Mouse (Mus musculus) midbrain, embryonic 16.5 days (tissue): ENCODE measurements around the gene Ntn3. TPM values are rescaled to one million over a fixed set of nuclear protein-coding genes. Genes with fewer than 3 reads are reported as not detected.

Source experiments
- ATAC-seq: fragments of 200-750 bp; cut with Nextera tagmentation; 2 replicates; pipeline ENCODE4 v1.8.0; 2017; ENCODE audit warnings: moderate TSS enrichment
- H3K27ac ChIP-seq: fragments of 300-500 bp; sonication (generic); 2 replicates; pipeline ENCODE4 v1.5.1; 2014; ENCODE audit warnings: mild to moderate bottlenecking, low read length, mixed read lengths
- H3K27me3 ChIP-seq: fragments of 300-500 bp; sonication (generic); 2 replicates; pipeline ENCODE4 v1.6.1; 2014; ENCODE audit warnings: low read depth, low read length, mixed read lengths; ENCODE audit not compliant: control insufficient read depth, insufficient read depth
- H3K36me3 ChIP-seq: fragments of 300-500 bp; sonication (generic); 2 replicates; pipeline ENCODE4 v1.6.1; 2014; ENCODE audit warnings: mild to moderate bottlenecking, low read length, moderate library complexity, mixed read lengths; ENCODE audit not compliant: control insufficient read depth, insufficient read depth
- H3K4me1 ChIP-seq: fragments of 300-500 bp; sonication (generic); 2 replicates; pipeline ENCODE4 v1.6.1; 2014; ENCODE audit warnings: mild to moderate bottlenecking, low read length, mixed read lengths; ENCODE audit not compliant: control insufficient read depth, insufficient read depth
- H3K4me2 ChIP-seq: fragments of 300-500 bp; sonication (generic); 2 replicates; pipeline ENCODE4 v1.6.1; 2014; ENCODE audit warnings: mild to moderate bottlenecking, low read length, mixed read lengths
- H3K4me3 ChIP-seq: fragments of 300-500 bp; sonication (generic); 2 replicates; pipeline ENCODE4 v1.5.1; 2014; ENCODE audit warnings: low read depth, mild to moderate bottlenecking, low read length, moderate library complexity, mixed read lengths
- H3K9ac ChIP-seq: fragments of 300-500 bp; sonication (generic); 2 replicates; pipeline ENCODE4 v1.6.1; 2014; ENCODE audit warnings: low read depth, low read length, mixed read lengths
- H3K9me3 ChIP-seq: fragments of 300-500 bp; sonication (generic); replicated peaks from 2 replicates; pipeline ENCODE4 v1.6.1; 2014; ENCODE audit warnings: mild to moderate bottlenecking, low read length, mixed read lengths; ENCODE audit not compliant: control insufficient read depth, poor library complexity, severe bottlenecking
- WGBS: fragments of 180-500 bp; shearing (Covaris S2); extraction: QIAGEN DNeasy Blood & Tissue Kit; methylation state at CpG from one replicate; pipeline ENCODE4 v1.1.7; 2014; 5-methylcytosine and 5-hydroxymethylcytosine counted together
- polyA plus RNA-seq: library from polyadenylated mRNA; unstranded; fragments of >200 nt; fragmentation: Nextera tagmentation; extraction: Ambion mirVana; gene quantifications from 2 replicates; pipeline ENCODE4 v1.2.1, GENCODE M21; 2015

The Ntn3 gene
- polyA plus RNA-seq, 1 experiment from 2014 or later = 4.4 TPM

DNA sequence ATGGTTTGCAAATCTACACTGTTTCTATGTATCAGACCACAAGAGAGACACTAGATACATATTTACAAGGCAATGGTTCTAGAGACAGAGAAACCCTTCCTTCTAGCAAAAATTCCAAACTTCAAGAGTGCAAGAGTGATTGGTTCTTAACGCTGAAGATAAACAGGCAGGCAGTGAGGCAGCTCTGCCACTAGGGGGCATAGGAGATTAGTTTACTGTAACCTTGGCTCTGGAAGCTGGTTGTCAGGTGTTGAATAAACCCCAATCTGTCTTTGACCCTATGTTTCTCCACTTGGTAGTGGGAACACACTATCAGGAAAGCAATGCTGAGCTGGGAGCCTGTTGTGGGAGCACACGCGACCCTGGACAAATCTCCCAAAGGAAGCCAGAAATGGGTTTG lies 35.9 kb downstream of the Ntn3 start:
- no peak overlapping the region for H3K4me3 ChIP-seq
- H3K9me3 ChIP-seq = no peaks in the 10 kb centered on the region
- ATAC-seq = no peak
- H3K36me3 ChIP-seq = no peaks in the 10 kb centered on the region
- H3K9ac ChIP-seq = no peak overlapping the region
- H3K4me1 ChIP-seq = peaks cover 8% of the 10 kb centered on the region
- H3K27me3 ChIP-seq = no peaks in the 10 kb centered on the region
- H3K4me2 ChIP-seq = no peak overlapping the region
- H3K27ac ChIP-seq = no peak overlapping the region
- 4% methylated on average over 3 of the region's 3 CpGs for WGBS

DNA sequence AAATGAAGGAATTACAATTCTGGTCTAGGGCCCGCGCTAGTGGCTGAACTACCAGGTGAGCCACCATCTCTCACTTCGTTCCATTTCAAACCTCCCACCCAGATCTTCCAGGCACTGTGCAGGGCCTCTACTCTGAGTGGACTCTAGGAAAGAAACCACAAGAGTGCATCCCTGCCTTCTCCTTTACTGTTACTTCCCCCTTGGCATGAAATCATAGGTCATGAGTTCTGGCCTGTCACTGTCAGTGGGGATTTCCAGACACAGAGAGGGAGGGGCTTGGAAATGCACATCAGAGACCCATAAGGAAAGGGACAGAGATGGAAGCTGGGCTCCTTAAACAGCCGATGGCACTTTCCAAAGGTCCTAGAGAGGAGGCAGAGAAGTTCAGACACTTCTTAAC lies 37.6 kb downstream of the Ntn3 start:
- no peaks in the 10 kb centered on the region for H3K36me3 ChIP-seq
- H3K9ac ChIP-seq = no peak overlapping the region
- no peak overlapping the region for H3K4me2 ChIP-seq
- no peak overlapping the region for H3K4me3 ChIP-seq
- WGBS = 87% methylated on average over 4 of the region's 4 CpGs
- H3K27ac ChIP-seq = no peak overlapping the region
- peaks cover 25% of the 10 kb centered on the region for H3K4me1 ChIP-seq
- no peaks in the 10 kb centered on the region for H3K27me3 ChIP-seq
- no peak for ATAC-seq
- no peaks in the 10 kb centered on the region for H3K9me3 ChIP-seq

DNA sequence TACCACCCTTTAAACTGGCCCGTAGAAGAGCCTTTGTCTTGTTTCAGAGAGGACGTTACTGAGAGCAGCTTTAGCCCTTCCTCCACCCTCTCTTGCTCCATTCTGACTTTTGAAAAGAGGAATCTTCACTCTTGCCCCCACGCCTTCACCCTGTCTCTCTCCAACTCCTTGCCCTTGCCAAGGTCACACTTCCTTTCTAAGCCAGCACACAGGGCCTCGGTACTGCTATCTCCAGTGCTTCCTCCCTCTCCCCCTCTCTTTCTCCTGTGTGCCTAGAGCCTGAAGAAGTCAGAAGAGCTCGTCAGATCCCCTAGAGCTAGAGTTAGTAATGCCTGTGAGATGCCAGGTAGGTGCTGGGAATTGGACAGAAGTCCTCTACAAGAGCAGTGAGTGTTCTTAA lies 38.6 kb downstream of the Ntn3 start:
- no peak for ATAC-seq
- 89% methylated on average over 5 of the region's 5 CpGs for WGBS
- Histone ChIP-seq H3K9ac (no peak overlapping the region), H3K4me3 (no peak overlapping the region), H3K36me3 (no peaks in the 10 kb centered on the region), H3K27ac (no peak overlapping the region), H3K9me3 (no peaks in the 10 kb centered on the region), H3K27me3 (no peaks in the 10 kb centered on the region), H3K4me2 (no peak overlapping the region), H3K4me1 (peaks cover 29% of the 10 kb centered on the region)

DNA sequence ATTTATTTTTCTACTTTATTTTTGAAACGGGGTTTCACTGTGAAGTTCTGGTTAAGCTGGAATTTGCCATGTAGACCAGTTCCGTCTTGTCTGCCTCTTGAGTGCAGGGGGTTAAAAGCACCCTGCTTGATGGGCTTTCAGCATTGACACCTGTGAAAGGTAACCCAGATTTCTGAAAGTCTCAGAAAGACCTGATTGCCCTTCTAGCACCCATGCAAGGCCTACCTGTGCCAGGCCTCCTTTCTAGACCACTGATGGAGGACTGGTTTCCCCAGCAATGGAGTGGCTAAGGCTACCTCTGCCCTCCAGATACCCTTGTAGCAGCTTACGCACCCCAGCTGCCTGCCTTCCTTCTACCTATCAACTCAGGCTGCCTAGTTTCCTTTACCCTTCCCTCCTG lies 39.2 kb downstream of the Ntn3 start:
- H3K4me2 ChIP-seq = peak overlapping the region; percentile 82

DNA sequence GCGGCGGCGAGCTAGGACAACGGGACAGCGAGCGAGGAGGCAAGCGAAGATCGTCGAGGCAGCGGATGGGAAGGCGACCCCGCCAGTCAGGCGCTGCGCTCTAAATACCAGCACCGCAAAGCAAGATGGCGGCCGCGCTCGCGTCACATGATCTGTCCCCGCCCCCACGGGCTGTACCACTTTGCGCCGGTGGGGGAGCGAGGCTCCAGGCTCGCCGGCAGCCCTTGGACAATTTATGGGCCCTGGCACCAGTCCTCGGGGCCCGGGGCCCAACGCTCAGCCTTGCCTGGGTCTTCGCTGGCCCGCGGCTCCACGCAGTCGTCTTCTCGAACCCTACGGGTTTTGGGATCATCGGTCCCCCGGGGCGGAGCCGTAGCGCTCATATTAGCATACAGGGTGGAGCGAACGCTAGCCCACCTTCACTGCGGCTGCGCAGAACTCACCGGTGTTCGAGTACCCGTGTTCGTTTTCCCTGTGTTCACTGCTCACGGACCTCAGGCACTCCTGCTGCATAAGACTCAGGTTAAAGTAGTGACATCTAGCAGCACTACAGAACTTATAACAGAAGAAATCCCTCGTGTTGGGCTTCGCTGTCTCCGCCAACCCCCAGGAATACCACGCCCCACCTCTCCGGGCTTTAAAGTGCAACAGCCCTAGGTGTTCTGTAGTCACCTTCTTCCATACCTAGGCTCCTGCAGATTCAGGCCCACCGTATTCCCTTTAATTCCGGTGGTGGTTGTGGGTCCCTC lies 39.8 kb downstream of the Ntn3 start, which contains the start of gene Atp6v0c:
Gene Atp6v0c, minus strand, starts transcription at position 386 of the 749 bp plus-strand sequence.
- under 1% methylated on average over 58 of the region's 58 CpGs for WGBS

More for the DNA sequence above, 39.2 kb downstream of the Ntn3 start:
- Histone ChIP-seq H3K27me3 (no peaks in the 10 kb centered on the region), H3K9me3 (no peaks in the 10 kb centered on the region), H3K4me1 (peaks cover 29% of the 10 kb centered on the region), H3K4me3 (peak overlapping the region; percentile 75), H3K36me3 (no peaks in the 10 kb centered on the region), H3K27ac (peak overlapping the region; percentile 99), H3K9ac (peak overlapping the region; percentile 90)
- WGBS = 65% methylated on average over 3 of the region's 3 CpGs
- no peak for ATAC-seq

DNA sequence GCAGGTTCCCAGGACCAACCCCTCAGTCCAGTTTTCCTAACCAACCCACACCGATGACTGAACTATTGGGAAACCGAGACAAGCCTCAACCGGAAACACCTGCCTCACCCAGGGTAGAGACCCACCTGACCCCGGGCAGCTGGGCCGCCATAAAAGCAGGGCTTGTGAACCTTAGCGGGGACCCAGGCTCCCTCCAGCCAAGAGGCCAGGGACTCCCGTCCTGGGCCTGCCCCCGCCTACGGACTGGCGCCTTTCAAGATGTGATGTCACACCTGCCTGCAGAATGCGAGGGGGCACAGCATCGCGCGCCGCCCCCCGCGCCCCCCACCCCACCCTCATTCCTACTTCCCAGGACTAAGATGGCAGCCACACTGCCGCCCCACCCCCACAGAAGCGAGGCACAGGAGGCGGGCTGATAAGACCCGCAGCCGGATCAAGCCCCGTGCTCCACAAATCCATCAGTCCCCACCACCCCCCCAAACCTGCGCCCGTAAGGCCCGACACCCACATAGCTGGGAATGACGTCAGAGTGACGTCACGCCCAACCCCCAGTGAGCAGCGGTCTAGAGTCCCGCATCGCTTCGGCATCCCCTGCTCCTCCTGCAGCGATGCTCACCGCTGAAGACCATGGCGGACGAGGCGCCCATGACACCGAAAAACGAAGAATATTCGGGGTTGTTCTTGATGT lies 40.6 kb downstream of the Ntn3 start:
- Histone ChIP-seq H3K36me3 (no peaks in the 10 kb centered on the region), H3K27me3 (no peaks in the 10 kb centered on the region), H3K4me1 (peaks cover 29% of the 10 kb centered on the region), H3K4me2 (peak overlapping the region; percentile 82), H3K4me3 (peak overlapping the region; percentile 75), H3K27ac (peak overlapping the region; percentile 99), H3K9ac (peak overlapping the region; percentile 90), H3K9me3 (no peaks in the 10 kb centered on the region)
- WGBS = under 1% methylated on average over 40 of the region's 41 CpGs
- peak; percentile 63 for ATAC-seq

More for the DNA sequence above, 39.8 kb downstream of the Ntn3 start, which contains the start of gene Atp6v0c:
- Histone ChIP-seq H3K4me2 (peak within 1 kb of the TSS; percentile 82), H3K27ac (peak within 1 kb of the TSS; percentile 99), H3K4me1 (peaks cover 29% of the 10 kb centered on the region), H3K4me3 (peak within 1 kb of the TSS; percentile 75), H3K9ac (peak within 1 kb of the TSS; percentile 90), H3K36me3 (no peaks in the 10 kb centered on the region), H3K27me3 (no peaks in the 10 kb centered on the region), H3K9me3 (no peaks in the 10 kb centered on the region)
- ATAC-seq = peak; percentile 85

DNA sequence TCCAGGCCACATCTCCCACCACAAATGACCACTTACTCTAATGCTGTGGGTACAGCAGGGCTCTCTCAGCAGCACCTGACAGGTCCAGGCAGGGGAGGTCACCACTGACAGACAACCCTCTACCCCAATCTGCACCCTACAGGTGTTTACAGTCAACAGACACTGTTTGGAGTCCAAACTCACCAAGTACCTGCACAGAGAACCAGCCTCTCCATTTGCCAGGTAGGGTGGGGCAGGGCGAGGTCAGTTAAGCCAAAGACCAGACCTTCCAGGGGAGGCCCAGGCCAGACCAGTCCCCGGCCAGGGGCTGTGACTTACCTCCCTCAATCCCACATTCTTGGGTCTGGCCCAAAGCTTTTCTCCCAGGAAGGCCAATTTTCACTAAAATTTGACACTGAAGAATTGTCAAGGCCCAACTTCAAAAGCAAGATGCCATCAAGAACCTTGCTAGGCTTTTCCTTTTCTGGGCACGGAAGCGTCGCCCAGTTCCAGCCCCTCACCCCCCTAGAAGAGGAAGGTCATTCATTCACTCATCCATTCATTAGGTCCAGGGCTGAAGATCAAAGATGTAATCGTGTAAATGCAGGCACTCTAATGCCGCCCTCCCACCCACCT lies 41.3 kb downstream of the Ntn3 start:
- Histone ChIP-seq H3K4me2 (peak overlapping the region; percentile 82), H3K4me3 (peak overlapping the region; percentile 75), H3K9ac (peak overlapping the region; percentile 90), H3K27ac (peak overlapping the region; percentile 99), H3K27me3 (no peaks in the 10 kb centered on the region), H3K4me1 (peaks cover 28% of the 10 kb centered on the region), H3K36me3 (no peaks in the 10 kb centered on the region), H3K9me3 (no peaks in the 10 kb centered on the region)
- 63% methylated on average over 7 of the region's 7 CpGs for WGBS
- ATAC-seq = no peak

DNA sequence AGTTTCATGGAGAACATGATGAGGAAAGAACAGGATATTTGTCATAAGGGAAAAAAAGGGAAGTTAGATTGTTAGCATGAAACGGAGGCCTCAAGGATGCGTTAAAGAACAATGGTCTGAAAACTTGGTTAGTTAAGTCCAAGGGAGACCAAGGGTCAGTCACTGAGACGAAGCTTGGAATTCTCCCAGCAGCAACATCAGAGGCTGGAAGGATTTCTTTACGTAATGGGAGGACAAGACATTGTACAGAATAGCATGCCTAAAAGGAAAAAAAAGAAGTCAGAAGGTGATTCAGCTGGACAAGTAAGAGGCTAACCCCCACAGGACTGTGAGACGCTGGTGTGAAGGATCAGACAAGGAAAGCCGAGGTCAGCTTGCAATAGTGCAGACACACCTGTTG lies 42.2 kb downstream of the Ntn3 start:
- 88% methylated on average over 6 of the region's 6 CpGs for WGBS
- Histone ChIP-seq H3K9ac (no peak overlapping the region), H3K27me3 (no peaks in the 10 kb centered on the region), H3K9me3 (no peaks in the 10 kb centered on the region), H3K27ac (no peak overlapping the region), H3K4me2 (peak overlapping the region; percentile 82; the same call in 1 of the 2 replicates), H3K36me3 (no peaks in the 10 kb centered on the region), H3K4me3 (peak overlapping the region; percentile 75; the same call in 1 of the 2 replicates), H3K4me1 (peaks cover 33% of the 10 kb centered on the region)
- no peak for ATAC-seq
